Mouse (Mus musculus) MEL (cell line): ENCODE measurements at regions not wholly inside any gene's neighbourhood (a gene's known extent, or its start where the extent isn't known, plus 50 kb on each side); places are given as distances from the start of the nearest gene placed in this dataset.

ENCODE experiments used
- DNase-seq: peaks from one replicate; pipeline ENCODE4 v3.0.0; 2011; ENCODE audit warnings: low read depth, low spot score
- H3K27ac ChIP-seq: 2 replicates; pipeline ENCODE4 v1.5.1; 2012; ENCODE audit warnings: low read depth, mild to moderate bottlenecking, control low read depth, low read length, moderate library complexity; ENCODE audit not compliant: control insufficient read depth
- H3K27me3 ChIP-seq, 2 experiments: fragments of 150-350 bp in 1 of 2; sonication (generic) in 1 of 2; 2 replicates each; pipeline ENCODE4 v1.6.1; 2012; ENCODE audit warnings: low read length in 2 of 2, mild to moderate bottlenecking in 2 of 2, improper control_type of control experiment in 1 of 2, moderate library complexity in 1 of 2; ENCODE audit not compliant: insufficient read depth in 2 of 2, control insufficient read depth in 1 of 2
- H3K36me3 ChIP-seq, 2 experiments: 2 replicates each; pipeline ENCODE4 v1.6.1; 2012 to 2014; ENCODE audit warnings: low read length in 2 of 2, improper control_type of control experiment in 1 of 2, inconsistent platforms in 1 of 2, mild to moderate bottlenecking in 1 of 2; ENCODE audit not compliant: insufficient read depth in 2 of 2, control insufficient read depth in 1 of 2
- H3K4me1 ChIP-seq, 2 experiments: fragments of 150-350 bp in 1 of 2; sonication (generic) in 1 of 2; 2 replicates each; pipeline ENCODE4 v1.6.1; 2012; ENCODE audit warnings: low read length in 2 of 2, improper control_type of control experiment in 1 of 2, mild to moderate bottlenecking in 1 of 2; ENCODE audit not compliant: insufficient read depth in 2 of 2, control insufficient read depth in 1 of 2
- H3K4me3 ChIP-seq, 2 experiments: fragments of 150-350 bp in 1 of 2; sonication (generic) in 1 of 2; 2 replicates each; pipeline ENCODE4 v1.5.1; 2012; ENCODE audit warnings: low read depth in 2 of 2, low read length in 2 of 2, mild to moderate bottlenecking in 2 of 2, moderate library complexity in 2 of 2, control low read depth in 1 of 2, improper control_type of control experiment in 1 of 2; ENCODE audit not compliant: control insufficient read depth in 1 of 2, insufficient read depth in 1 of 2
- H3K79me2 ChIP-seq: 2 replicates; pipeline ENCODE4 v1.6.1; 2012; ENCODE audit warnings: mild to moderate bottlenecking, low read length, moderate library complexity; ENCODE audit not compliant: control insufficient read depth, poor library complexity, insufficient read depth
- H3K9ac ChIP-seq: 2 replicates; pipeline ENCODE4 v1.6.1; 2012; ENCODE audit warnings: low read depth, mild to moderate bottlenecking, control low read depth, low read length, moderate library complexity; ENCODE audit not compliant: control insufficient read depth, poor library complexity, severe bottlenecking
- H3K9me3 ChIP-seq: fragments of 150-350 bp; sonication (generic); replicated peaks from 2 replicates; pipeline ENCODE4 v1.6.1; 2012; ENCODE audit warnings: mild to moderate bottlenecking, low read length, improper control_type of control experiment, moderate library complexity; ENCODE audit not compliant: insufficient read depth
- BHLHE40 ChIP-seq: IDR thresholded peaks from 2 replicates; pipeline ENCODE4 v1.6.1; 2012; ENCODE audit warnings: low read depth, mild to moderate bottlenecking, inconsistent platforms, low read length, improper control_type of control experiment, borderline replicate concordance
- CHD2 ChIP-seq: IDR thresholded peaks from 2 replicates; pipeline ENCODE4 v1.6.1; 2011; ENCODE audit warnings: low read length, improper control_type of control experiment
- CTCF ChIP-seq, 3 experiments: IDR thresholded peaks in 2 of 3; conservative IDR thresholded peaks in 1 of 3; 2 replicates each; pipeline ENCODE4 v1.5.1; 2011 to 2012; ENCODE audit warnings: low read length in 3 of 3, low read depth in 2 of 3, mild to moderate bottlenecking in 2 of 3, improper control_type of control experiment in 1 of 3, inconsistent platforms in 1 of 3, mixed read lengths in 1 of 3, moderate library complexity in 1 of 3; ENCODE audit not compliant: control insufficient read depth in 1 of 3, insufficient read depth in 1 of 3, poor library complexity in 1 of 3, severe bottlenecking in 1 of 3
- EP300 ChIP-seq, 2 experiments: IDR thresholded peaks; 2 replicates each; pipeline ENCODE4 v1.6.1; 2011; ENCODE audit warnings: improper control_type of control experiment in 2 of 2, low read length in 2 of 2, low read depth in 1 of 2, mild to moderate bottlenecking in 1 of 2
- HCFC1 ChIP-seq: IDR thresholded peaks from 2 replicates; pipeline ENCODE4 v1.6.1; 2012; ENCODE audit warnings: low read depth, mild to moderate bottlenecking, inconsistent platforms, low read length, improper control_type of control experiment, moderate library complexity
- KAT2A ChIP-seq: conservative IDR thresholded peaks from 2 replicates; pipeline ENCODE4 v1.6.1; 2012; ENCODE audit warnings: low read depth, low read length, improper control_type of control experiment, inconsistent platforms
- MAX ChIP-seq: IDR thresholded peaks from 2 replicates; pipeline ENCODE4 v1.6.1; 2011; ENCODE audit warnings: low read length, improper control_type of control experiment
- MEF2A ChIP-seq: IDR thresholded peaks from 2 replicates; pipeline ENCODE4 v1.6.1; 2014; ENCODE audit warnings: low read depth, mild to moderate bottlenecking, inconsistent platforms, low read length, improper control_type of control experiment; ENCODE audit not compliant: poor library complexity, insufficient replicate concordance, severe bottlenecking; ENCODE audit errors: extremely low read depth
- MYB ChIP-seq: IDR thresholded peaks from 2 replicates; pipeline ENCODE4 v1.6.1; 2011; ENCODE audit warnings: mild to moderate bottlenecking, low read depth, low read length, improper control_type of control experiment
- MYC ChIP-seq: IDR thresholded peaks from 2 replicates; pipeline ENCODE4 v1.6.1; 2011; ENCODE audit warnings: low read depth, mild to moderate bottlenecking, low read length, improper control_type of control experiment, moderate library complexity
- RCOR1 ChIP-seq: IDR thresholded peaks from 2 replicates; pipeline ENCODE4 v1.6.1; 2012; ENCODE audit warnings: low read depth, mild to moderate bottlenecking, inconsistent platforms, low read length, improper control_type of control experiment
- SIN3A ChIP-seq: IDR thresholded peaks from 2 replicates; pipeline ENCODE4 v1.6.1; 2012; ENCODE audit warnings: low read length, improper control_type of control experiment, inconsistent platforms
- SMC3 ChIP-seq: IDR thresholded peaks from 2 replicates; pipeline ENCODE4 v1.6.1; 2011; ENCODE audit warnings: low read depth, low read length, improper control_type of control experiment
- TCF12 ChIP-seq: IDR thresholded peaks from 2 replicates; pipeline ENCODE4 v1.6.1; 2014; ENCODE audit warnings: low read depth, mild to moderate bottlenecking, inconsistent platforms, low read length, improper control_type of control experiment, moderate library complexity
- USF2 ChIP-seq, 2 experiments: IDR thresholded peaks; 2 replicates each; pipeline ENCODE4 v1.6.1; 2011 to 2012; ENCODE audit warnings: improper control_type of control experiment in 2 of 2, low read length in 2 of 2, borderline replicate concordance in 1 of 2, inconsistent platforms in 1 of 2, low read depth in 1 of 2, mild to moderate bottlenecking in 1 of 2; ENCODE audit not compliant: insufficient read depth in 1 of 2
- ZC3H11A ChIP-seq: IDR thresholded peaks from 2 replicates; pipeline ENCODE4 v1.6.1; 2012; ENCODE audit warnings: low read depth, mild to moderate bottlenecking, inconsistent platforms, low read length, improper control_type of control experiment
- ZMIZ1 ChIP-seq: IDR thresholded peaks from 2 replicates; pipeline ENCODE4 v1.6.1; 2012; ENCODE audit warnings: low read depth, mild to moderate bottlenecking, inconsistent platforms, low read length, improper control_type of control experiment, moderate library complexity
- ZNF384 ChIP-seq: IDR thresholded peaks from 2 replicates; pipeline ENCODE4 v1.6.1; 2012; ENCODE audit warnings: low read depth, mild to moderate bottlenecking, inconsistent platforms, low read length, improper control_type of control experiment

GRCm38 (mm10) chr11:44251821-44252220 is 148.0 kb upstream of the Il12b start:
- TF ChIP-seq SIN3A: no peak
- Histone ChIP-seq H3K27ac (no peak overlapping the region), H3K9me3 (no peaks in the 10 kb centered on the region), H3K27me3 (no peaks in the 10 kb centered on the region), H3K4me3 (no peak overlapping the region), H3K79me2 (no peaks in the 10 kb centered on the region), H3K36me3 (no peaks in the 10 kb centered on the region), H3K9ac (no peak overlapping the region), H3K4me1 (no peaks in the 10 kb centered on the region)
- no peak for DNase-seq

GRCm38 (mm10) chr11:44260376-44261111 is 139.3 kb upstream of the Il12b start:
- H3K27ac ChIP-seq: no peak overlapping the region
- TF ChIP-seq ZMIZ1 (no peak), MEF2A (no peak), MYB (no peak), ZC3H11A (no peak), ZNF384 (no peak), TCF12 (no peak), CTCF (IDR thresholded peaks at IDR 0.05 in 2 of 3, conservative IDR thresholded peaks at IDR 0.05 in 1 of 3; ENCODE audit: control insufficient read depth in 1 of 3, insufficient read depth in 1 of 3, low read depth in 2 of 3, low read length in 3 of 3, poor library complexity in 1 of 3, severe bottlenecking in 1 of 3) (no peak), CHD2 (no peak), BHLHE40 (no peak), SMC3 (no peak), RCOR1 (no peak), EP300 (IDR thresholded peaks at IDR 0.05; ENCODE audit: low read depth in 1 of 2, low read length in 2 of 2) (no peak), MYC (no peak), USF2 (IDR thresholded peaks at IDR 0.05; ENCODE audit: borderline replicate concordance in 1 of 2, insufficient read depth in 1 of 2, low read depth in 1 of 2, low read length in 2 of 2) (no peak), KAT2A (no peak), MAX (no peak), HCFC1 (no peak)
- H3K4me1 ChIP-seq: no peaks in the 10 kb centered on the region

More at GRCm38 (mm10) chr11:44260376-44261111, 139.3 kb upstream of the Il12b start:
- no peaks in the 10 kb centered on the region for H3K36me3 ChIP-seq
- no peaks in the 10 kb centered on the region for H3K79me2 ChIP-seq
- no peaks in the 10 kb centered on the region for H3K27me3 ChIP-seq
- no peak for DNase-seq
- no peaks in the 10 kb centered on the region for H3K9me3 ChIP-seq
- no peak overlapping the region for H3K4me3 ChIP-seq
- no peak overlapping the region for H3K9ac ChIP-seq
